Mouse (Mus musculus) MEL (cell line): ENCODE data around the gene Gzmm. TPM values are rescaled to one million over a fixed set of nuclear protein-coding genes. Genes with fewer than 3 reads are reported as not detected.

Experiments used
- DNase-seq: peaks from one replicate; pipeline ENCODE4 v3.0.0; 2011; ENCODE audit warnings: low read depth, low spot score
- H3K27ac ChIP-seq: 2 replicates; pipeline ENCODE4 v1.5.1; 2012; ENCODE audit warnings: low read depth, mild to moderate bottlenecking, control low read depth, low read length, moderate library complexity; ENCODE audit not compliant: control insufficient read depth
- H3K27me3 ChIP-seq, 2 experiments: fragments of 150-350 bp in 1 of 2; sonication (generic) in 1 of 2; 2 replicates each; pipeline ENCODE4 v1.6.1; 2012; ENCODE audit warnings: low read length in 2 of 2, mild to moderate bottlenecking in 2 of 2, improper control_type of control experiment in 1 of 2, moderate library complexity in 1 of 2; ENCODE audit not compliant: insufficient read depth in 2 of 2, control insufficient read depth in 1 of 2
- H3K36me3 ChIP-seq, 2 experiments: 2 replicates each; pipeline ENCODE4 v1.6.1; 2012 to 2014; ENCODE audit warnings: low read length in 2 of 2, improper control_type of control experiment in 1 of 2, inconsistent platforms in 1 of 2, mild to moderate bottlenecking in 1 of 2; ENCODE audit not compliant: insufficient read depth in 2 of 2, control insufficient read depth in 1 of 2
- H3K4me1 ChIP-seq, 2 experiments: fragments of 150-350 bp in 1 of 2; sonication (generic) in 1 of 2; 2 replicates each; pipeline ENCODE4 v1.6.1; 2012; ENCODE audit warnings: low read length in 2 of 2, improper control_type of control experiment in 1 of 2, mild to moderate bottlenecking in 1 of 2; ENCODE audit not compliant: insufficient read depth in 2 of 2, control insufficient read depth in 1 of 2
- H3K4me3 ChIP-seq, 2 experiments: fragments of 150-350 bp in 1 of 2; sonication (generic) in 1 of 2; 2 replicates each; pipeline ENCODE4 v1.5.1; 2012; ENCODE audit warnings: low read depth in 2 of 2, low read length in 2 of 2, mild to moderate bottlenecking in 2 of 2, moderate library complexity in 2 of 2, control low read depth in 1 of 2, improper control_type of control experiment in 1 of 2; ENCODE audit not compliant: control insufficient read depth in 1 of 2, insufficient read depth in 1 of 2
- H3K79me2 ChIP-seq: 2 replicates; pipeline ENCODE4 v1.6.1; 2012; ENCODE audit warnings: mild to moderate bottlenecking, low read length, moderate library complexity; ENCODE audit not compliant: control insufficient read depth, poor library complexity, insufficient read depth
- H3K9ac ChIP-seq: 2 replicates; pipeline ENCODE4 v1.6.1; 2012; ENCODE audit warnings: low read depth, mild to moderate bottlenecking, control low read depth, low read length, moderate library complexity; ENCODE audit not compliant: control insufficient read depth, poor library complexity, severe bottlenecking
- H3K9me3 ChIP-seq: fragments of 150-350 bp; sonication (generic); replicated peaks from 2 replicates; pipeline ENCODE4 v1.6.1; 2012; ENCODE audit warnings: mild to moderate bottlenecking, low read length, improper control_type of control experiment, moderate library complexity; ENCODE audit not compliant: insufficient read depth
- BHLHE40 ChIP-seq: IDR thresholded peaks from 2 replicates; pipeline ENCODE4 v1.6.1; 2012; ENCODE audit warnings: low read depth, mild to moderate bottlenecking, inconsistent platforms, low read length, improper control_type of control experiment, borderline replicate concordance
- CTCF ChIP-seq, 3 experiments: IDR thresholded peaks in 2 of 3; conservative IDR thresholded peaks in 1 of 3; 2 replicates each; pipeline ENCODE4 v1.5.1; 2011 to 2012; ENCODE audit warnings: low read length in 3 of 3, low read depth in 2 of 3, mild to moderate bottlenecking in 2 of 3, improper control_type of control experiment in 1 of 3, inconsistent platforms in 1 of 3, mixed read lengths in 1 of 3, moderate library complexity in 1 of 3; ENCODE audit not compliant: control insufficient read depth in 1 of 3, insufficient read depth in 1 of 3, poor library complexity in 1 of 3, severe bottlenecking in 1 of 3
- GABPA ChIP-seq: IDR thresholded peaks from 2 replicates; pipeline ENCODE4 v1.6.1; 2012; ENCODE audit warnings: low read depth, mild to moderate bottlenecking, inconsistent platforms, low read length, improper control_type of control experiment, moderate library complexity
- GATA1 ChIP-seq: IDR thresholded peaks from 2 replicates; pipeline ENCODE4 v1.6.1; 2011; ENCODE audit warnings: low read depth, low read length, improper control_type of control experiment
- KAT2A ChIP-seq: conservative IDR thresholded peaks from 2 replicates; pipeline ENCODE4 v1.6.1; 2012; ENCODE audit warnings: low read depth, low read length, improper control_type of control experiment, inconsistent platforms
- MAFK ChIP-seq: IDR thresholded peaks from 2 replicates; pipeline ENCODE4 v1.6.1; 2011; ENCODE audit warnings: low read depth, mild to moderate bottlenecking, low read length, improper control_type of control experiment, borderline replicate concordance
- MAZ ChIP-seq: IDR thresholded peaks from 2 replicates; pipeline ENCODE4 v1.6.1; 2012; ENCODE audit warnings: low read depth, mild to moderate bottlenecking, inconsistent platforms, low read length, improper control_type of control experiment
- MXI1 ChIP-seq: IDR thresholded peaks from 2 replicates; pipeline ENCODE4 v1.6.1; 2011; ENCODE audit warnings: mild to moderate bottlenecking, low read depth, low read length, improper control_type of control experiment
- MYB ChIP-seq: IDR thresholded peaks from 2 replicates; pipeline ENCODE4 v1.6.1; 2011; ENCODE audit warnings: mild to moderate bottlenecking, low read depth, low read length, improper control_type of control experiment
- MYC ChIP-seq: IDR thresholded peaks from 2 replicates; pipeline ENCODE4 v1.6.1; 2011; ENCODE audit warnings: low read depth, mild to moderate bottlenecking, low read length, improper control_type of control experiment, moderate library complexity
- NELFE ChIP-seq: IDR thresholded peaks from 2 replicates; pipeline ENCODE4 v1.6.1; 2011; ENCODE audit warnings: low read depth, low read length, improper control_type of control experiment
- POLR2AphosphoS2 ChIP-seq: IDR thresholded peaks from 2 replicates; pipeline ENCODE4 v1.6.1; 2011; ENCODE audit warnings: low read length, improper control_type of control experiment
- POLR2AphosphoS5 ChIP-seq: IDR thresholded peaks from 2 replicates; pipeline ENCODE4 v1.6.1; 2012; ENCODE audit warnings: low read depth, borderline replicate concordance, mild to moderate bottlenecking, inconsistent platforms, low read length, moderate library complexity, mixed read lengths
- RAD21 ChIP-seq: IDR thresholded peaks from 2 replicates; pipeline ENCODE4 v1.6.1; 2011; ENCODE audit warnings: mild to moderate bottlenecking, low read depth, low read length, improper control_type of control experiment
- SIN3A ChIP-seq: IDR thresholded peaks from 2 replicates; pipeline ENCODE4 v1.6.1; 2012; ENCODE audit warnings: low read length, improper control_type of control experiment, inconsistent platforms
- TAL1 ChIP-seq: IDR thresholded peaks from 2 replicates; pipeline ENCODE4 v1.6.1; 2012; ENCODE audit warnings: mild to moderate bottlenecking, inconsistent platforms, low read length, moderate library complexity, mixed read lengths
- TBP ChIP-seq: IDR thresholded peaks from 2 replicates; pipeline ENCODE4 v1.8.0; 2011; ENCODE audit warnings: low read depth, low read length, improper control_type of control experiment
- USF2 ChIP-seq, 2 experiments: IDR thresholded peaks; 2 replicates each; pipeline ENCODE4 v1.6.1; 2011 to 2012; ENCODE audit warnings: improper control_type of control experiment in 2 of 2, low read length in 2 of 2, borderline replicate concordance in 1 of 2, inconsistent platforms in 1 of 2, low read depth in 1 of 2, mild to moderate bottlenecking in 1 of 2; ENCODE audit not compliant: insufficient read depth in 1 of 2
- ZC3H11A ChIP-seq: IDR thresholded peaks from 2 replicates; pipeline ENCODE4 v1.6.1; 2012; ENCODE audit warnings: low read depth, mild to moderate bottlenecking, inconsistent platforms, low read length, improper control_type of control experiment
- ZKSCAN1 ChIP-seq: IDR thresholded peaks from 2 replicates; pipeline ENCODE4 v1.6.1; 2012; ENCODE audit warnings: low read depth, mild to moderate bottlenecking, inconsistent platforms, low read length, improper control_type of control experiment, moderate library complexity
- polyA plus RNA-seq, 2 experiments: library from polyadenylated mRNA; stranded (reverse) in 1 of 2; unstranded in 1 of 2; fragments of >175 nt in 1 of 2; fragments of >200 nt in 1 of 2; gene quantifications; 2 replicates each; pipeline versions ENCODE4 v1.2.1 to v1.2.4; 2012; ENCODE audit warnings: low replicate concordance in 2 of 2, low read depth in 1 of 2; ENCODE audit not compliant: insufficient read length in 2 of 2, insufficient read depth in 1 of 2, missing spikeins in 1 of 2
- total RNA-seq: library from RNA; depleted of rRNA; stranded (reverse); fragments of 300-350 nt; gene quantifications from 2 replicates; pipeline ENCODE4 v1.2.3, GENCODE M21; 2012

The Gzmm gene
- total and polyA plus RNA-seq, 3 experiments, result 2.3 to 2.5 TPM; not detected in 1

GRCm38 (mm10) chr10:79698459-79698858 is 9.6 kb downstream of the Gzmm start:
- no peak for DNase-seq
- no peak overlapping the region for H3K27ac ChIP-seq
- no peaks in the 10 kb centered on the region for H3K4me1 ChIP-seq

GRCm38 (mm10) chr10:79700676-79701075 is 11.9 kb downstream of the Gzmm start:
- no peak for DNase-seq
- no peak overlapping the region for H3K27ac ChIP-seq
- TF ChIP-seq GATA1 (no peak), MYC (no peak), RAD21 (no peak), NELFE (no peak), KAT2A (no peak), MXI1 (no peak), ZKSCAN1 (no peak), POLR2AphosphoS2 (no peak), GABPA (no peak), MAZ (no peak), ZC3H11A (no peak), TBP (no peak)
- TF ChIP-seq, all 39 proteins: peak for 0
- peaks cover 3 to 4% of the 10 kb centered on the region in 2 experiments; a peak in 3 of 4 replicates for H3K4me1 ChIP-seq
- H3K27me3 ChIP-seq, result no peaks in the 10 kb centered on the region
- peaks cover 14% of the 10 kb centered on the region for H3K79me2 ChIP-seq
- no peak overlapping the region for H3K9ac ChIP-seq
- H3K36me3 ChIP-seq, result peaks cover 0 to 4% of the 10 kb centered on the region in 2 experiments; a peak in 2 of 4 replicates
- H3K9me3 ChIP-seq, result no peaks in the 10 kb centered on the region
- no peak overlapping the region for H3K4me3 ChIP-seq

More at GRCm38 (mm10) chr10:79698459-79698858, 9.6 kb downstream of the Gzmm start:
- Histone ChIP-seq H3K4me3 (no peak overlapping the region), H3K79me2 (no peaks in the 10 kb centered on the region; the same call in 1 of the 2 replicates), H3K9me3 (no peaks in the 10 kb centered on the region), H3K9ac (no peak overlapping the region), H3K36me3 (no peaks in the 10 kb centered on the region), H3K27me3 (no peaks in the 10 kb centered on the region)
- TF ChIP-seq ZKSCAN1 (no peak), TBP (no peak), POLR2AphosphoS5 (no peak), MYB (no peak)

DNA sequence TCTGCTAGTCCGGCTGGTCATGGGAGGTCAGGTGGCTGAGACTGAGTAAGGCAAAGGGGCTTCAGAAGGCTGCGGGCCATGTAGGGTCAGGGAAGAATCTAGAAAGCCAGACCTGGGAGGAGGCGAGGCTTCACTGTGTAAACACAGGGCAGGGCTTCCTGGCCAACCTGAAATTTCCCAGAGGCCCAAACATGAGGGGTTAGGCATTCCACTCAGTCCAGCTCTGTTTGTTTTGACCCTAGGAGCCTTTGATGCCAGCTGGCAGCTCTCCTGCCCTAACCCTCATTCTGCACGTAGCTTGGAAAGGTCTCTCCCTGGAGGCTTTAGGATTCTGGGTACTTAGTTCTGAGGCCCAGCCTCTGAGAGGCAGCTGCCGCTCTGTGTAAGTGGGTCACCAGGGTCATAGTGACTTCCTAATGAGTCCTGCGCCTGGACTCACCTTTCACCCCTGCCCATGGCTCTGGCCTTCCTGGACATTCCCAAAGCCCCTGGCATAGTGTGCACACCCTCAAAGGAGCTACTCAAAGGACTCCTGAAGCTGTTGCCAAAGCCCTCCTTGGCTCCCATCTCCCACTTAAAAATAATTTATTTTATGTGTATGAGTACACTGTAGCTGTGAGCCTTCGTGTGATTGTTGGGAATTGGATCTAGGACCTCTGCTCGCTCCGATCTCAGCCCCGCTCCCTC is 12.8 kb downstream of the Gzmm start:
- Histone ChIP-seq H3K4me3 (no peak overlapping the region), H3K9me3 (no peaks in the 10 kb centered on the region), H3K27me3 (no peaks in the 10 kb centered on the region), H3K79me2 (peaks cover 23% of the 10 kb centered on the region), H3K9ac (no peak overlapping the region), H3K27ac (no peak overlapping the region), H3K4me1 (peaks cover 7 to 13% of the 10 kb centered on the region in 2 experiments; a peak in 3 of 4 replicates), H3K36me3 (peaks cover 0 to 11% of the 10 kb centered on the region in 2 experiments; a peak in 2 of 4 replicates)
- TF ChIP-seq SIN3A, result no peak
- TF ChIP-seq MXI1, result no peak
- no peak for TF ChIP-seq USF2 (IDR thresholded peaks at IDR 0.05; ENCODE audit: borderline replicate concordance in 1 of 2, insufficient read depth in 1 of 2, low read depth in 1 of 2, low read length in 2 of 2)
- TF ChIP-seq ZC3H11A, result no peak
- no peak for TF ChIP-seq GATA1
- TF ChIP-seq NELFE, result no peak
- TF ChIP-seq CTCF (IDR thresholded peaks at IDR 0.05 in 2 of 3, conservative IDR thresholded peaks at IDR 0.05 in 1 of 3; ENCODE audit: control insufficient read depth in 1 of 3, insufficient read depth in 1 of 3, low read depth in 2 of 3, low read length in 3 of 3, poor library complexity in 1 of 3, severe bottlenecking in 1 of 3), result no peak
- TF ChIP-seq MAFK, result no peak
- no peak for TF ChIP-seq ZKSCAN1
- no peak for TF ChIP-seq MYC
- TF ChIP-seq KAT2A, result no peak
- TF ChIP-seq POLR2AphosphoS5, result no peak
- TF ChIP-seq BHLHE40, result no peak
- TF ChIP-seq TAL1, result no peak
- no peak for DNase-seq
